Mouse (Mus musculus) kidney, adult 2 months (tissue): Measurements from ENCODE around the gene Emd.

Source experiments
- CTCF ChIP-seq: fragments of 200-500 bp; conservative IDR thresholded peaks from 2 replicates; pipeline ENCODE4 v1.5.1; 2011; ENCODE audit warnings: low read depth, mild to moderate bottlenecking, control low read depth, low read length, moderate library complexity, mixed read lengths; ENCODE audit not compliant: insufficient read depth, insufficient read length
- POLR2A ChIP-seq: fragments of 200-500 bp; IDR thresholded peaks from one replicate; pipeline ENCODE4 v1.6.1; 2011; ENCODE audit warnings: low read depth, low read length, control low read depth

DNA sequence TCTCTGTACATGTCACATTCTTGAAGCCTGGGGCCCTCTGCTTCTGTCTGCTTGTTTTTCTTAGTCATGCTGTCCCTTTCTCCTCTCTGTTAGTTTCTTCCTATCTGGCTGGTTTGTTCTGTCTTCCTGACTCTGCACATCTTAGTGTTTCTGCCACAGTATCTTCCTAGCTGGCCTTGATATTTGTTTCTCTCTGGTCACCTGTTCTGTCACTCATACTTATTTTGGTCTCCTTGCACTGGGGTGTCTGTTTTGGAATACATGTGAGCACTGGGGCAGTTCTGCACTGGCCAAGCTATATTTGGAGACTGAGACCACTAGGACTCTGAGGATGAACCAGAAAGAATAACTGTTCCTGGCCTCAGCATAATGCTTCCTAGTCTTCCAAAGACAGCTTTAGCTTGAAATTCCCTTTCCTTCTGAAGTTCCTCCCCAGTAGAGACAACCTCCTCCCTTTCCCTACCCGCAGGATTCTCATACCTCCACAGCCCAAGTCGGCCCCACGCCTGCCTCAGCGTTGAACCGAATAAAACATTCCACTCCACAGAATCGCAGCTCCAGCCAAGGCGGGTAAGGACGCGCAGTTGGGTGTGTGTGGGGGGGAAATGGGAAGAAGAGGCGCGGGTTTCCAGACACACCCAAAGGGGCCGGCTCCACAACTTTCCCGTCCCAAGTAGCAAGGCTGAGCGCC, 26.7 kb downstream of the Emd start:
- TF ChIP-seq POLR2A (no peak), CTCF (no peak)
